Mouse (Mus musculus): ENCODE data around the gene Zfp575.

DNA sequence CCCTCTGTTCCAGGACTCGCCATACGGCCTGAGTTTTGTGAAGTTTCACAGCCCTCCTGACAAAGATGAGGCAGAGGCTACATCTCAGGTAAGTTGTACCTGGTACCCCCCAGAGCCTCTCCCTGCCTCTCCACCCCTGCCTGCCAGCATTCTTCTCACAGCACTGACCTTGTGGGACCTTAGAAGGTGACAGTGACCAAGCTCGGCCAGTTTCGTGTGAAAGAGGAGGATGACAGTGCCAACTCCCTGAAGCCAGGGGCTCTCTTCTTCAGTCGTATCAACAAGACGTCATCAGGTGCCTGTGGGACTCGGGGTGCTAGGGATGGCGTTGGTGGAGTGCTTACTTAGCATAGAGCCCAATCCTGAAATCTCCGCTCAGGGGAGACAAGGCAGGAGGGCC, 21.2 kb downstream of the Zfp575 start:
- TF ChIP-seq CTCF (IDR thresholded peaks at IDR 0.05; ENCODE audit: low read depth): no peak
- no peak for TF ChIP-seq EP300 (IDR thresholded peaks at IDR 0.05; ENCODE audit: low read depth)

Data from liver, embryonic 14.5 days (tissue).